Mouse (Mus musculus) myocyte (in vitro differentiated cells): Measurements from ENCODE around the gene Relt.

Source experiments
- CEBPB ChIP-seq: IDR thresholded peaks from 2 replicates; pipeline ENCODE4 v1.6.1; 2011; ENCODE audit warnings: mild to moderate bottlenecking, moderate library complexity; ENCODE audit not compliant: poor library complexity, insufficient read depth, severe bottlenecking
- E2F4 ChIP-seq: IDR thresholded peaks from one replicate; pipeline ENCODE4 v1.6.1; 2011; ENCODE audit warnings: mild to moderate bottlenecking, control low read depth, moderate library complexity; ENCODE audit not compliant: insufficient read depth
- MAX ChIP-seq: IDR thresholded peaks from one replicate; pipeline ENCODE4 v1.6.1; 2011; ENCODE audit warnings: low read depth, mild to moderate bottlenecking, control low read depth
- MYOD1 ChIP-seq, 3 experiments: IDR thresholded peaks; one replicate each; pipeline ENCODE4 v1.6.1; 2011; ENCODE audit warnings: control low read depth in 2 of 3, low read depth in 2 of 3, mild to moderate bottlenecking in 2 of 3, moderate library complexity in 1 of 3; ENCODE audit not compliant: insufficient read length in 2 of 3, control insufficient read depth in 1 of 3
- MYOG ChIP-seq, 3 experiments: IDR thresholded peaks; one replicate each; pipeline ENCODE4 v1.6.1; 2011; ENCODE audit warnings: control low read depth in 2 of 3, low read depth in 2 of 3, mild to moderate bottlenecking in 2 of 3; ENCODE audit not compliant: insufficient read length in 2 of 3, control insufficient read depth in 1 of 3, insufficient read depth in 1 of 3
- POLR2A ChIP-seq: IDR thresholded peaks from one replicate; pipeline ENCODE4 v1.6.1; 2011; ENCODE audit warnings: low read depth, mild to moderate bottlenecking, control low read depth, moderate library complexity; ENCODE audit not compliant: insufficient read length
- POLR2AphosphoS2 ChIP-seq: IDR thresholded peaks from one replicate; pipeline ENCODE4 v1.6.1; 2011; ENCODE audit warnings: low read depth, control low read depth; ENCODE audit not compliant: insufficient read length
- SRF ChIP-seq: IDR thresholded peaks from one replicate; pipeline ENCODE4 v1.6.1; 2011; ENCODE audit warnings: low read depth; ENCODE audit not compliant: control insufficient read depth, insufficient read length
- TCF12 ChIP-seq: IDR thresholded peaks from one replicate; pipeline ENCODE4 v1.6.1; 2011; ENCODE audit warnings: mild to moderate bottlenecking, control low read depth; ENCODE audit not compliant: poor library complexity, insufficient read depth, severe bottlenecking
- TCF3 ChIP-seq: IDR thresholded peaks from one replicate; pipeline ENCODE4 v1.6.1; 2011; ENCODE audit warnings: low read depth, control low read depth; ENCODE audit not compliant: insufficient read length
- USF1 ChIP-seq: IDR thresholded peaks from one replicate; pipeline ENCODE4 v1.6.1; 2011; ENCODE audit warnings: low read depth, mild to moderate bottlenecking, control low read depth, moderate library complexity

DNA sequence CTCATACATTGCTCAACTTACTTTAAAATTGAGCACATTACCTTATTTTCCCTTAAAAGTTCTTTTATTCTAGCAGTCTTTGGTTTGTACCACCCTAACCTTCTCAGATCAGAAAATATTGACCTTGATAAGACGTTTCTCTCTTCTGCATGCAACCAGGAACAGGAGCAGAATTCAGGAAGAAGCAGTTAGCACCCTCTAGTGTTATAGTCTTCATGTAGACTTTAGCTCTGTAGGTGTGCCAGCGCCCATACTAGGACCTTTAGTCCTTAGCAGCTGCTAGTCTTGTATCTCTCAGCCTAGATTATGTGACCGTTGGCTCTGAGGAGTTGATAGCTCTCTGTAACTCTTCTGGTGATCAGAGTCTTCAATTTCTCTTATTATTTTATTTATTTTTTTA is 64.4 kb downstream of the Relt start:
- no peak for TF ChIP-seq E2F4
- no peak for TF ChIP-seq POLR2A
- no peak for TF ChIP-seq USF1
- TF ChIP-seq POLR2AphosphoS2, result no peak
- TF ChIP-seq MAX, result no peak
- TF ChIP-seq SRF, result no peak
- no peak for TF ChIP-seq CEBPB
- no peak for TF ChIP-seq MYOD1 (IDR thresholded peaks at IDR 0.05; ENCODE audit: control insufficient read depth in 1 of 3, insufficient read length in 2 of 3, low read depth in 2 of 3)
- no peak for TF ChIP-seq TCF3
- no peak for TF ChIP-seq TCF12
- no peak for TF ChIP-seq MYOG (IDR thresholded peaks at IDR 0.05; ENCODE audit: control insufficient read depth in 1 of 3, insufficient read depth in 1 of 3, insufficient read length in 2 of 3, low read depth in 2 of 3)
